Comparison of ENCODE assay signal across 8 mouse cellular contexts in the genomic region with DNA sequence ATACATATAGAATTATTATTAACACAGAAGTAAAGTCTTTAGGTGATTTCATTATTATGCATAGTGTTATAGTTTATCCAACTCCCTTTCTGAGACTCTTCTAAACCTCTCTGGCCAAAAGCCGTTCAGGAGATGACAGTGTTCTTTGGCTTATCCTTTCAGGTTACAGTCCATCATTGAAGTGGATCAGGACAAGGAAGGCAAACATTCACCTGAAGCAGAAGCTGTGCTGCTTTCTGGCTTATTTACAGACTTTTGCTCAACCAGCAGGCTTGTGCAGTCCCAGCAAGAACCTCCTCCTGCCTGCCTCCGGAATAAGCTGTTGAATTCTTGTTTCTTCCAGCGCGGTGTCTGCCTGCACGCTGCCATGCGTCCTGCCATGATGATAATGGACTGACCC. TPM values are rescaled to one million over a fixed set of nuclear protein-coding genes. Genes with fewer than 3 reads are reported as not detected.
DNase-seq lines count a peak whose midpoint lies in the region; ATAC-seq and TF ChIP-seq lines count a peak whose summit lies in the region.

Gene Tpst1, plus strand, starts transcription at position 301 of the 400 bp plus-strand sequence.

- H3K27ac ChIP-seq in lung, embryonic 16.5 days (ENCODE audit: low read length), result no peak within 1 kb of the TSS
- H3K27ac ChIP-seq in embryonic facial prominence, embryonic 15.5 days (replicated peaks), result no peak within 1 kb of the TSS
- no peak within 1 kb of the TSS for H3K27ac ChIP-seq in hindbrain, postnatal 0 days
- no peak within 1 kb of the TSS for H3K27ac ChIP-seq in midbrain, embryonic 10.5 days (replicated peaks)
- H3K27ac ChIP-seq in kidney, adult 2 months (ENCODE audit: insufficient read depth, low read depth, low read length), result no peak within 1 kb of the TSS

- no peak for TF ChIP-seq POLR2A in kidney, adult 2 months (IDR thresholded peaks at IDR 0.05; ENCODE audit: low read depth, low read length)

- no peak for TF ChIP-seq CTCF in hindbrain, postnatal 0 days (IDR thresholded peaks at IDR 0.05; ENCODE audit: low read depth)
- no peak for TF ChIP-seq CTCF in kidney, adult 2 months (conservative IDR thresholded peaks at IDR 0.05; ENCODE audit: insufficient read depth, insufficient read length, low read depth, low read length)

- DNase-seq in lung, postnatal 10 days, result no peak
- no peak for DNase-seq in hindbrain, postnatal 0 days (ENCODE audit: low spot score)
- no peak for DNase-seq in midbrain, embryonic 10.5 days (ENCODE audit: low spot score)
- no peak for DNase-seq in cerebellum, adult 8-10 months
- DNase-seq in kidney, adult 2 months, result no peak
- DNase-seq in embryo, embryonic 9.5 days (ENCODE audit: extremely low spot score), result no peak

- no peaks in the 10 kb centered on the region for H3K4me1 ChIP-seq in lung, embryonic 16.5 days (replicated peaks; ENCODE audit: control insufficient read depth, insufficient read depth, low read length)
- 0 out of 2 replicates have a peak, but pooled peaks cover 4% of the 10 kb centered on the region for H3K4me1 ChIP-seq in embryonic facial prominence, embryonic 15.5 days
- H3K4me1 ChIP-seq in hindbrain, postnatal 0 days (ENCODE audit: insufficient read depth, low read length), result no peaks in the 10 kb centered on the region
- no peaks in the 10 kb centered on the region for H3K4me1 ChIP-seq in midbrain, embryonic 10.5 days
- no peaks in the 10 kb centered on the region for H3K4me1 ChIP-seq in kidney, adult 2 months (ENCODE audit: control insufficient read depth, insufficient read depth, low read length)

- no peak within 1 kb of the TSS for H3K4me3 ChIP-seq in lung, embryonic 16.5 days (ENCODE audit: low read length)
- H3K4me3 ChIP-seq in embryonic facial prominence, embryonic 15.5 days (replicated peaks), result no peak within 1 kb of the TSS
- no peak within 1 kb of the TSS for H3K4me3 ChIP-seq in hindbrain, postnatal 0 days (ENCODE audit: low read length)
- no peak within 1 kb of the TSS for H3K4me3 ChIP-seq in midbrain, embryonic 10.5 days
- no peak within 1 kb of the TSS for H3K4me3 ChIP-seq in kidney, adult 2 months (ENCODE audit: insufficient read depth, low read depth, low read length)

- 77% methylated on average over 6 of the region's 6 CpGs for WGBS in lung, embryonic 16.5 days
- WGBS in embryonic facial prominence, embryonic 15.5 days, result 93% methylated on average over 6 of the region's 6 CpGs
- 87% methylated on average over 6 of the region's 6 CpGs for WGBS in hindbrain, postnatal 0 days
- 93% methylated on average over 6 of the region's 6 CpGs for WGBS in midbrain, embryonic 10.5 days
- WGBS in kidney, adult 2 months, result 93% methylated on average over 6 of the region's 6 CpGs

- H3K9ac ChIP-seq in lung, embryonic 16.5 days (ENCODE audit: low read length), result no peak within 1 kb of the TSS
- H3K9ac ChIP-seq in embryonic facial prominence, embryonic 15.5 days, result no peak within 1 kb of the TSS
- H3K9ac ChIP-seq in hindbrain, postnatal 0 days (replicated peaks; ENCODE audit: low read length), result no peak within 1 kb of the TSS

- H3K27me3 ChIP-seq in lung, embryonic 16.5 days (ENCODE audit: control insufficient read depth, insufficient read depth, low read depth, low read length), result no peaks in the 10 kb centered on the region
- no peaks in the 10 kb centered on the region for H3K27me3 ChIP-seq in embryonic facial prominence, embryonic 15.5 days
- H3K27me3 ChIP-seq in hindbrain, postnatal 0 days (ENCODE audit: insufficient read depth, low read length), result no peaks in the 10 kb centered on the region
- H3K27me3 ChIP-seq in midbrain, embryonic 10.5 days (ENCODE audit: low read depth, poor library complexity, severe bottlenecking), result peaks cover 8% of the 10 kb centered on the region
- H3K27me3 ChIP-seq in kidney, adult 2 months (replicated peaks; ENCODE audit: control insufficient read depth, insufficient read depth, low read length), result no peaks in the 10 kb centered on the region

- no peaks in the 10 kb centered on the region for H3K9me3 ChIP-seq in lung, embryonic 16.5 days (ENCODE audit: control insufficient read depth, low read length)
- H3K9me3 ChIP-seq in embryonic facial prominence, embryonic 15.5 days (replicated peaks), result no peaks in the 10 kb centered on the region
- H3K9me3 ChIP-seq in hindbrain, postnatal 0 days (ENCODE audit: low read length), result no peaks in the 10 kb centered on the region
- H3K9me3 ChIP-seq in midbrain, embryonic 10.5 days (replicated peaks), result no peaks in the 10 kb centered on the region

- no peak within 1 kb of the TSS for H3K4me2 ChIP-seq in lung, embryonic 16.5 days (ENCODE audit: low read depth, low read length)
- H3K4me2 ChIP-seq in embryonic facial prominence, embryonic 15.5 days (replicated peaks), result no peak within 1 kb of the TSS
- H3K4me2 ChIP-seq in hindbrain, postnatal 0 days (ENCODE audit: low read depth, low read length), result no peak within 1 kb of the TSS

- ATAC-seq in lung, embryonic 16.5 days (ENCODE audit: low read depth), result no peak
- ATAC-seq in embryonic facial prominence, embryonic 15.5 days (ENCODE audit: insufficient number of reproducible peaks, low FRiP score, low TSS enrichment, low read depth), result no peak
- no peak for ATAC-seq in hindbrain, postnatal 0 days

- no peaks in the 10 kb centered on the region for H3K36me3 ChIP-seq in lung, embryonic 16.5 days (ENCODE audit: control insufficient read depth, insufficient read depth, low read length)
- no peaks in the 10 kb centered on the region for H3K36me3 ChIP-seq in embryonic facial prominence, embryonic 15.5 days
- H3K36me3 ChIP-seq in hindbrain, postnatal 0 days (ENCODE audit: insufficient read depth, low read length), result no peaks in the 10 kb centered on the region
- no peaks in the 10 kb centered on the region for H3K36me3 ChIP-seq in midbrain, embryonic 10.5 days
- H3K36me3 ChIP-seq in kidney, adult 2 months (ENCODE audit: control insufficient read depth, insufficient read depth, low read length), result no peaks in the 10 kb centered on the region

RNA-seq across cellular contexts. Expression of gene Tpst1, which starts in this region (rescaled TPM):
- polyA plus RNA-seq in lung, embryonic 16.5 days (2015; fragmentation: Nextera tagmentation; extraction: Ambion mirVana), result 56.2 and 58.1 TPM in 2 replicates
- 99.2 and 111 TPM in 2 replicates for polyA plus RNA-seq in embryonic facial prominence, embryonic 15.5 days (2015; fragmentation: Nextera tagmentation; extraction: Ambion mirVana)
- total RNA-seq in hindbrain, postnatal 0 days (2014; rRNA removed), result 35.6 and 38.1 TPM in 2 replicates
- 46.7 and 48.7 TPM in 2 replicates for polyA plus RNA-seq in hindbrain, postnatal 0 days (2015; fragmentation: Nextera tagmentation; extraction: Ambion mirVana)
- 57.5 and 60.4 TPM in 2 replicates for polyA plus RNA-seq in midbrain, embryonic 10.5 days (2016; fragmentation: Nextera tagmentation; extraction: Ambion mirVana)
- polyA plus RNA-seq in kidney, adult 2 months (2012; rRNA removed), result 8.0 and 8.7 TPM in 2 replicates
